Mouse (Mus musculus): ENCODE measurements around the gene Vmn1r113. TPM values are rescaled to one million over a fixed set of nuclear protein-coding genes. Genes with fewer than 3 reads are reported as not detected.

Vmn1r113 gene
- total RNA-seq (2023) = not detected

DNA sequence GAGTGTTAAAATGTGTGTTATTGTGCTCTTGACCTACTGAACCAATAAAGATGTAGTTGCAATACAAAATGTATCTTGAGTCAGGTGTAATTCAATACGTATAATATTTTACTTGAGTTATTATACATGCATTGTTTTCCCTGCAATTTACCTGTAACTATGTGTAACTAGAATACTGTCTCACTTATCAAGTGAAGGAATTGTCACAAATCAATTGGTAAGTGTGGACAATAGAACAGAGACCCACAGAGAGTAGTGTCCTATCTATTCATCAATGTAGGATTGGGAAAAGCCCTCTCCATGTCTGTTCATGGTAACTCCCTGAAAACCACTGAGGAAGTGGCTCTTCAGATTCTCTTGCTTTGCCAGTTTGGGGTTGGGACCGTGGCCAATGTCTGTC is at the start of gene Vmn1r113:
TSS of gene Vmn1r113 (plus strand) at position 301 of the 400 bp plus-strand sequence.

GRCm38 (mm10) chr7:20770885-20771284 is 16.2 kb upstream of the Vmn1r113 start, which contains the start of gene Vmn1r112:
Gene Vmn1r112 (plus strand): TSS chr7:20771185.

DNA sequence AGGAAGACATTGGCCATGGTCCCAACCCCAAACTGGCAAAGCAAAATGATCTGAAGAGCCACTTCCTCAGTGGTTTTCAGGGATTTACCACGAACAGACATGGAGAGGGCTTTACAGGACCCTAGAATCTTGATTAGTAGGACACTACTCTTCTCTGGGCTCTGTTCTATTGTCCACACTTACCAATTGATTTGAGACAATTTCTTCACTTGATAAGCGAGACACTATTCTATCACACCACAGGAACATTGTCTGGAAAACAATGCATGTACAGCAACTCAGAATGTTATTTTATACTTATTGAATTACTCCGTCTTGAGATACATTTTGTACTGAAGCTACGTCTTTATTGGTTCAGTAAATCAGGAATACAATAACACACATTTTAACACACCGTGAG is 25.0 kb downstream of the Vmn1r113 start, which contains the start of gene Vmn1r114:
TSS of gene Vmn1r114 (minus strand) at position 101 of the 400 bp plus-strand sequence.

Other genes starting within 250 kb of the Vmn1r113 start
- gene Gm5726, start 241.5 kb upstream of the Vmn1r113 start, total RNA-seq (2023) = not detected
- not detected for gene Gm4141, start 211.0 kb upstream of the Vmn1r113 start, total RNA-seq (2023)
- not detected for gene Gm4513, start 188.3 kb upstream of the Vmn1r113 start, total RNA-seq (2023)
- gene Vmn1r107, start 118.4 kb upstream of the Vmn1r113 start, total RNA-seq (2023) = not detected
- not detected for gene Vmn1r111, start 84.1 kb upstream of the Vmn1r113 start, total RNA-seq (2023)
- gene Gm10668, start 56.7 kb upstream of the Vmn1r113 start, total RNA-seq (2023) = not detected
- not detected for gene Vmn1r112, start 16.1 kb upstream of the Vmn1r113 start, total RNA-seq (2023)
- gene Vmn1r114, start 24.9 kb downstream of the Vmn1r113 start, total RNA-seq (2023) = not detected
- gene Vmn1r115, start 57.7 kb downstream of the Vmn1r113 start, total RNA-seq (2023) = not detected
- not detected for gene Vmn1r116, start 85.0 kb downstream of the Vmn1r113 start, total RNA-seq (2023)
- not detected for gene Vmn1r117, start 96.8 kb downstream of the Vmn1r113 start, total RNA-seq (2023)
- not detected for gene Vmn1r118, start 125.1 kb downstream of the Vmn1r113 start, total RNA-seq (2023)
- gene Vmn1r119, start 225.2 kb downstream of the Vmn1r113 start, total RNA-seq (2023) = not detected

All from CD8-positive naive resting alpha-beta T cell, adult 57 days (primary cell).